Mouse (Mus musculus) stomach, embryonic 14.5 days (tissue): Measurements from ENCODE around the gene Trim54. TPM values are rescaled to one million over a fixed set of nuclear protein-coding genes. Genes with fewer than 3 reads are reported as not detected.

ENCODE experiments used
- ATAC-seq: fragments of 200-750 bp; cut with Nextera tagmentation; 2 replicates; pipeline ENCODE4 v1.8.0; 2017; ENCODE audit warnings: low read depth, moderate TSS enrichment; ENCODE audit not compliant: insufficient number of reproducible peaks, insufficient read depth, low FRiP score
- H3K27ac ChIP-seq: fragments of 300-500 bp; sonication (generic); 2 replicates; pipeline ENCODE4 v1.5.1; 2014; ENCODE audit warnings: mild to moderate bottlenecking, low read length, moderate library complexity, mixed read lengths
- H3K27me3 ChIP-seq: fragments of 300-500 bp; sonication (generic); 2 replicates; pipeline ENCODE4 v1.6.1; 2014; ENCODE audit warnings: low read length, control low read depth, mixed read lengths; ENCODE audit not compliant: control insufficient read depth, insufficient read depth
- H3K36me3 ChIP-seq: fragments of 300-500 bp; sonication (generic); 2 replicates; pipeline ENCODE4 v1.6.1; 2014; ENCODE audit warnings: mild to moderate bottlenecking, control low read depth, low read length, moderate library complexity, mixed read lengths; ENCODE audit not compliant: control insufficient read depth, insufficient read depth
- H3K4me1 ChIP-seq: fragments of 300-500 bp; sonication (generic); 2 replicates; pipeline ENCODE4 v1.6.1; 2014; ENCODE audit warnings: low read length, control low read depth, mixed read lengths; ENCODE audit not compliant: control insufficient read depth, insufficient read depth
- H3K4me2 ChIP-seq: fragments of 300-500 bp; sonication (generic); replicated peaks from 2 replicates; pipeline ENCODE4 v1.6.1; 2014; ENCODE audit warnings: low read depth, low read length, control low read depth
- H3K4me3 ChIP-seq: fragments of 300-500 bp; sonication (generic); 2 replicates; pipeline ENCODE4 v1.5.1; 2014; ENCODE audit warnings: low read depth, low read length, control low read depth
- H3K9ac ChIP-seq: fragments of 300-500 bp; sonication (generic); replicated peaks from 2 replicates; pipeline ENCODE4 v1.6.1; 2014; ENCODE audit warnings: low read depth, mild to moderate bottlenecking, control low read depth, low read length, moderate library complexity, mixed read lengths
- H3K9me3 ChIP-seq: fragments of 300-500 bp; sonication (generic); 2 replicates; pipeline ENCODE4 v1.6.1; 2016; ENCODE audit warnings: low read depth, low read length, control low read depth; ENCODE audit not compliant: control insufficient read depth
- WGBS: fragments of 180-500 bp; shearing (Covaris S2); extraction: QIAGEN DNeasy Blood & Tissue Kit; methylation state at CpG from one replicate; pipeline ENCODE4 v1.1.7; 2014; 5-methylcytosine and 5-hydroxymethylcytosine counted together
- polyA plus RNA-seq: library from polyadenylated mRNA; unstranded; fragments of >200 nt; fragmentation: Nextera tagmentation; extraction: Ambion mirVana; gene quantifications from 2 replicates; pipeline ENCODE4 v1.2.1, GENCODE M21; 2014

Trim54 gene
- polyA plus RNA-seq, 1 experiment from 2014 or later, result not detected

DNA sequence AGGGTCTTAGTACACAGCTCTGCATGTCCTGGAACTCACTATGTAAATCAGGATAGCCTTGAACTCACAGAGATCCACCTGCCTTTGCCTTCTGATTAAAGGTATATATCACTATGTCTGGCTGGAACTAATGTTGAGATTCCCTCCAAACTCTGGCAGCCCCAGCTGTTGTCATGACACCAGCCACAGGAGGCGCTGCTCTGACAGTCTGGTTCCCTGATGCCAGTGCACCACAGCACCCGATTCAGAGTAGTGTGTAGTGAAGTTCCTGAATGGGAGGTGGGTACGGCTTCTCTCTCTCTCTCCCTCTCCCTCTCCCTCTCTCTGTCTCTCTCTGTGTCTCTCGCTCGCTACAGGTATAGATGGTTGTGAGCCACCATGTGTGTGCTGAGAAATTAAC is 34.2 kb upstream of the Trim54 start:
- Histone ChIP-seq H3K4me3 (no peak overlapping the region), H3K9ac (no peak overlapping the region), H3K36me3 (peaks cover 15% of the 10 kb centered on the region), H3K4me1 (no peaks in the 10 kb centered on the region), H3K4me2 (no peak overlapping the region), H3K27me3 (no peaks in the 10 kb centered on the region), H3K9me3 (no peaks in the 10 kb centered on the region), H3K27ac (no peak overlapping the region)
- no peak for ATAC-seq
- 33% methylated on average over 5 of the region's 5 CpGs for WGBS

DNA sequence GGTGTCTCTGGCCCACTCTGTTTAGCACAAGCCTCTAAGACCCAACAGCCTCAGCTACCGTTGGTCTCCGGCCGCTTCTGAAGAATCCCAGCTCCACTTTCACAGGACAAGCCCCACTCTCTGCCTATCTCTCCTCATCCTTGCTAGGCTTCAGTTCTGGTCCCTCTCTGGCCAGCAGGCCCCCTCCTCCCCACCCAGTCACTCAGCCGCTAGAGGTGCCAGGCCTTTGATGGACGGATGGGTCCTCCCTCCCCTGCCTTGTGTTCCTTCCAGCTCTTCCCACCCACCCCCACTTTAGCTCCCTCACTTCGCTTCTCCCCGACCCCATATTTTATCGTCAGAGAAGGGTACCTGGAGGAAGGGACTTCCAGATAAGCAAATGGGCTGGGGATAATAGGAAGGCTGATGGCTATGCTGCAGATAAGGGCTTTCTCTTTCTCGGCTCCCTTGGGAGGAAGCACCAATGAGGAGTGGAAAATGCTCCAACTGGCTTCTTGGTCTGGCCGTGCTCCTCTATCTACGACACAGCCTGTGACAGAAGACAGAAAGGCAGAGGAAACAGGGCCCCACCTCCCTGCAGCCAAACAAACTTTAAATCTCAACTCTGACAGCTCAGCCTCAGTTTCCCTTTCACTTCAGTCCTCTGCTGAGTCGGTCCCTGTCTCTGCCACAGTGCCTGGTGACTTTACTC is 33.4 kb upstream of the Trim54 start:
- Histone ChIP-seq H3K9ac (no peak overlapping the region), H3K9me3 (no peaks in the 10 kb centered on the region), H3K27me3 (0 out of 2 replicates have a peak, but pooled peaks cover under 1% of the 10 kb centered on the region), H3K27ac (no peak overlapping the region), H3K36me3 (peaks cover 8% of the 10 kb centered on the region), H3K4me2 (no peak overlapping the region), H3K4me3 (no peak overlapping the region), H3K4me1 (no peaks in the 10 kb centered on the region)
- ATAC-seq, result no peak
- 18% methylated on average over 12 of the region's 12 CpGs for WGBS

DNA sequence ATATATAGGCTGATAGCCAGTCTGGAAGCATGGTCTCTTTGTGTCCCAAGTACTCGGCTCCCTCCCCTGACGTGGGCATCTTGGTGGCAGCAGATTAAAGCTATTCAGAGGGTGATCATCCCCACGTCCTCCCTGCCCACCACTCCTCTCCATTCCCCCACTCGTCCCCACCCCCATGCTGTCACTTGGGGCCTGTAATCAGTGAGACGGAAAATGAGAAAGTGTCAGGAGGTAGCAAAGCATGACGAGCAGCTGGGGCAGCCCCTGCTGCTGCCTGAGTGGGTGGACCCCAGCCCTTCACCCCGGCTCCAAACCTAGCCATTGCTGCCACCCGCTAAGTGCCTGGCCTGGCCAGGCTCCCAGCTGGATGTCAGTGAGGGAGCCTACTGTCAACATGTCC is 32.6 kb upstream of the Trim54 start:
- ATAC-seq, result no peak
- Histone ChIP-seq H3K9ac (no peak overlapping the region), H3K4me3 (no peak overlapping the region), H3K4me2 (no peak overlapping the region), H3K4me1 (no peaks in the 10 kb centered on the region), H3K27me3 (0 out of 2 replicates have a peak, but pooled peaks cover 2% of the 10 kb centered on the region), H3K9me3 (no peaks in the 10 kb centered on the region), H3K36me3 (no peaks in the 10 kb centered on the region; the same call in 1 of the 2 replicates), H3K27ac (no peak overlapping the region)
- 17% methylated on average over 8 of the region's 8 CpGs for WGBS

DNA sequence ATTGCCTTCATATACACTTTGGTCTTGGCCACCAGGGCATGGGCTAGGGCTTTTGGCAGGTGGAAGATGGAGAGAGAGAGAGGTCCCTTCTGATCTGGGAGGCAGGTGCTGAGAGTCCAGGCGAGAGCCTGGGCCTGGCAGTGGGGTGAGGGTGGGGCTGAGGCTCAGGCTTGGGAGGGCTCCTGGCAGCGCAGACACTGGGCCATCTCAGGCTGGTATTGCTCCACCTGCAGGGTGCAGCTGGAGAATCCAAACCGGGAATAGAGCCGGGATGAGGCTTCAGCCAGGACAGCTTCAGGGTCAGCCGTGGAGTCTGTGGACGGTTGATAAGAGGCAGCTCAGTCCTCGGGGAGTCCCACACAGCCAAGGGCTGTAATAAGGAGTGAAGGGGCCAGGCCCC is 29.9 kb upstream of the Trim54 start:
- no peaks in the 10 kb centered on the region for H3K36me3 ChIP-seq
- WGBS, result 32% methylated on average over 7 of the region's 7 CpGs
- no peak overlapping the region for H3K27ac ChIP-seq
- no peak overlapping the region for H3K4me3 ChIP-seq
- H3K9ac ChIP-seq, result no peak overlapping the region
- ATAC-seq, result no peak
- no peaks in the 10 kb centered on the region for H3K4me1 ChIP-seq
- no peak overlapping the region for H3K4me2 ChIP-seq
- no peaks in the 10 kb centered on the region for H3K9me3 ChIP-seq
- peaks cover 18% of the 10 kb centered on the region for H3K27me3 ChIP-seq

DNA sequence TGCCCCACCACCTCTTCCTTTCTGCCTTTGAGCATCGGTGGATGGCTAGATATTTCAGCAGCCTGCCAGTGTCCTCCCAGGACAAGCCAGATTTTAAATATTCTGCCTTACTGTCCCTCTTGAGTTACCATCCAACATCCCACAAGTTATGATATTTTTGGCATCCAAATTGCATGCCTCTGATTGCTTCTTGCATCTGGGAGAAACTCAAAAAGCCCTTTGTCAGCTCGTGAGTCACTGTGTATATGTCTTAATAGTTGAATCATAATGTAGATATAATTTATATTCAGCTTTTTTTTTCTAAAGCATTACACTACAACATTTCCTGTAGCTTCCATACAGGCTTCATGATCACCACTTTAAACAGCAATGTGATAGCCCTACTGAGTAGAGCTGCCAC is 29.4 kb upstream of the Trim54 start:
- H3K27ac ChIP-seq, result no peak overlapping the region
- H3K4me1 ChIP-seq, result no peaks in the 10 kb centered on the region
- no peak overlapping the region for H3K9ac ChIP-seq
- 61% methylated on average over 2 of the region's 2 CpGs for WGBS
- no peak for ATAC-seq
- no peaks in the 10 kb centered on the region for H3K9me3 ChIP-seq
- no peaks in the 10 kb centered on the region for H3K36me3 ChIP-seq
- no peak overlapping the region for H3K4me2 ChIP-seq
- no peak overlapping the region for H3K4me3 ChIP-seq
- H3K27me3 ChIP-seq, result peaks cover 23% of the 10 kb centered on the region

DNA sequence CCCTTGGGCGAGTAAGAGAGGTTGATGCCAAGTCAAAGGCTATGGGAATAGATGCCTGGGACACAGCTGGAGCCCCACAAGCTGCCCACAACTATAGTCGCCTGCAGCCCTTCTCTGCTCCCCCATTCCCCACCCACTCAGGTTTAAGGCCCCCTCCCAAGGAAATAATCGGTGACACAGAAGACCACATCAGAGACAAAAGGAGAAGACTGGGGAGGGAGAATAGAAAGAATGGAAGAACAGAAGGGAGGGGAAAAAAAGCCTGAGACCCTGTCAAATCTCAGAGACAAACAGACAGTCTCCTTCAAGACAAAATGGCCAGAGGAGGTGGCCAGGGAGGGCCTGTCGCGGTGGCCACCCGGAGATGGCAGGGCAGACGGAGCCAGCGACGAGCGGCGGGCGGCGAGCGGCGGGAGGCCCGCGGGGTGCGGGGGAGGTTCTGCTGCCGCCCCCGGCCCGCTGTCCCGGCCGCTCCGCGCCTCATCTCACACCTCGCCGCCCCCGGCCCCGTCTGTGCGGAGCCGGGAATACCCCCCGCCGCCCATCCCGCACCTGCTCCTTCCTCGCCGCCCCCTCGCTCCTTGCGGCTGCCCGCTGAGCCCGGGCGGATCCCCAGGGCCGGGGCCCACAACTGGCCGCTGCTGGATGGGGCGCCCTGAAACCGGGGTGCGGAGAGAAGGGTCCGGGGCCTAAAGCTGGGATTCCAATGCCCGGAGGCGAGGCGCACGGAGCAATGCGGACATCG is 24.1 kb upstream of the Trim54 start:
- Histone ChIP-seq H3K36me3 (no peaks in the 10 kb centered on the region), H3K9ac (no peak overlapping the region), H3K27me3 (peaks cover 67% of the 10 kb centered on the region), H3K4me1 (peaks cover 28% of the 10 kb centered on the region), H3K4me2 (peak overlapping the region; percentile 78), H3K9me3 (no peaks in the 10 kb centered on the region), H3K4me3 (peak overlapping the region; percentile 35), H3K27ac (no peak overlapping the region)
- WGBS, result 2% methylated on average over 51 of the region's 53 CpGs
- ATAC-seq, result no peak

DNA sequence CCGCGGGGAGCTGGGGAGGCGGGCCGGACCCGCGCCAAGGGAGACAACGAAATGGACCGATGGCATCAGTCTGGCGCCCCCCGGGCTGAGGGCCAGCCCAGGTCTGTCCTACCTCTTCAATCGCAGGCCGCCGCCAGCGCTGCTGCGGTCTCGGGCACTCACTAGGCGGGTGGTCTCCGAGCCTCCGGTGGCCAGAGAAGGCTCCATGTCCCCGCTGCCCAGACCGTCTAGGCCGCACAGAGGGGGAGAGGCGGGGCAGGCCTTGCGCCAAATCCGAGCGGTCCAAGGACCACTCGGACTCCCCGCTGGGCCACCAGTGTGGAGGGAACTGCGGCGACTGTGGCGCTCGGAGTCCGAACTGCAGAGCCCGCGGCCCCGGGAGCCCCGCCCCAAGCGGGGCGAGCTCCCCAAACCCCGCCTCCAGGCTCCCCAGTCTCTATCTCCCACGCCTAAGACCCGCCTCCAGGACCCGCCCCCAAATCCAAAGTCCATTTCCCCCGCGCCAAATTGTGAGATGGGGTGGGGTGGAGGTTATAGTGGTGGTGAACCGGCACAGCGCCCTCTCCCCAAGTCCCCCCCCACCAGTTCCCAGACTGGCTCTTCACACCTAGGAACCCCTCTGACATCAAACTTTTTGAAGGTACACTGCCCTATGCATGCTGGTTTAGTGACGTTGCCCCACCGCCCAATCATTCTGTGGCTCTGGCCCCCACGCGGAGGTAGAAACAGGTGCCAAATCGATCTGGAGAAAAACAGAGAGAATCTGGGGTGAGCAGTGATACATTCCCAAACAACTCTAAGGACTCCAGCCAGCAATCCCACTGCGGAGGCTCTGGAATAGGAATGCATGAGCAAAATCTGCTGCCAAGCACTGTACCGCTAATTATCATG is 23.1 kb upstream of the Trim54 start:
- no peaks in the 10 kb centered on the region for H3K36me3 ChIP-seq
- H3K4me1 ChIP-seq, result peaks cover 28% of the 10 kb centered on the region
- no peak overlapping the region; the same call in 1 of the 2 replicates for H3K9ac ChIP-seq
- H3K9me3 ChIP-seq, result no peaks in the 10 kb centered on the region
- H3K27me3 ChIP-seq, result peaks cover 68% of the 10 kb centered on the region
- peak overlapping the region; percentile 35 for H3K4me3 ChIP-seq
- peak overlapping the region; percentile 78 for H3K4me2 ChIP-seq
- under 1% methylated on average over 49 of the region's 54 CpGs for WGBS
- peak; percentile 60 for ATAC-seq
- no peak overlapping the region for H3K27ac ChIP-seq

DNA sequence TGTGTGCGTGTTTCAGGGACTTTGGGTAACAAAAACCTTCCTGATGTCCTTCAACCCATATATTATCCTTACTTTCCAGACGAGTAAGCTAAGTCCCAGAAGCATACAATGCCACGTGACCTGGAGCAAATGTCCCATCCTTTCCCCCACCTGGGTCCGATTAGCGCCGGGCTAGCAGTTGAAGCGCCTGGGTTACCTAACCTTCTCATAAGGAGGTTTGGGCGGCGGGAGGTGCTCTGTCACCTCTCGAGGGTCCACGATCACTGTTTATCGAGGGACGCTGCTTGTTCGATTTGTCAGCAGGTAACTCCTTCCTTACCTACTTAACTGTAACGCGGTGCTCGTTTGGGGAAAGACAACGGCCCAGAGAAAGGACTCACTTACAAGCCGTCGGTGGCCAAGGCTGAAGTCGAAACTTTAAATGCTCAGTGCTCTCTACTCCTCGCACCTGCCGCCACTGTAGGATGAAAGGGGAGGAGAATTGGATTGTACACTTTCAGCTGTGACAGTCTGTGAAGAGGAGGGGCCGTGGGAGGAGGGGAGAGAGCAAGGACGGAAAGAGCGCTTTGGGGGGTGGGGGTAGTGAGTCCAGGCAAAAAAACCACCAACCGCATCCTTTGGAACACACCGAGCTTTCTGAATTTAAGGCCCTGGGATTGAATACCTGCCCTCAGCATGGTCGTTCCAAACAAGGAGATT is 22.3 kb upstream of the Trim54 start:
- H3K4me2 ChIP-seq, result peak overlapping the region; percentile 35
- peak overlapping the region; percentile 26 for H3K4me3 ChIP-seq
- no peaks in the 10 kb centered on the region for H3K9me3 ChIP-seq
- ATAC-seq, result no peak
- no peak overlapping the region for H3K9ac ChIP-seq
- no peaks in the 10 kb centered on the region for H3K36me3 ChIP-seq
- peaks cover 28% of the 10 kb centered on the region for H3K4me1 ChIP-seq
- H3K27ac ChIP-seq, result no peak overlapping the region
- H3K27me3 ChIP-seq, result peaks cover 68% of the 10 kb centered on the region
- 4% methylated on average over 29 of the region's 29 CpGs for WGBS
